Comparison of ENCODE assay signal across 10 mouse cellular contexts in genomic region chr4:129441145-129441544, GRCm38 (mm10). TPM values are rescaled to one million over a fixed set of nuclear protein-coding genes. Genes with fewer than 3 reads are reported as not detected.
DNase-seq lines count a peak whose midpoint lies in the region; ATAC-seq lines count a peak whose summit lies in the region.
"Had no signal": no experiment of that assay in that cellular context is flagged by ENCODE, and none has a peak within 500 bp of the region (broad histone marks: within the 10 kb centered on the region; RNA-seq: fewer than 3 reads in every experiment).

No protein-coding gene starts in this region.

- no peaks in the 10 kb centered on the region for H3K9me3 ChIP-seq in heart, embryonic 12.5 days (replicated peaks)
- no peaks in the 10 kb centered on the region for H3K9me3 ChIP-seq in embryonic facial prominence, embryonic 10.5 days
- H3K9me3 ChIP-seq in intestine, embryonic 14.5 days (ENCODE audit: control insufficient read depth, low read length) = no peaks in the 10 kb centered on the region

- ATAC-seq in heart, embryonic 12.5 days (ENCODE audit: insufficient number of reproducible peaks, low FRiP score) = no peak
- no peak; the same call in 1 of the 2 replicates for ATAC-seq in intestine, embryonic 14.5 days (replicated peaks; ENCODE audit: low FRiP score, low TSS enrichment, low read depth)

- H3K9ac ChIP-seq in heart, embryonic 12.5 days = no peak overlapping the region
- no peak overlapping the region for H3K9ac ChIP-seq in intestine, embryonic 14.5 days (ENCODE audit: low read length)

- H3K27me3 ChIP-seq in heart, embryonic 12.5 days (replicated peaks) = peaks cover 43% of the 10 kb centered on the region
- H3K27me3 ChIP-seq in embryonic facial prominence, embryonic 10.5 days (replicated peaks; ENCODE audit: low read depth, poor library complexity, severe bottlenecking) = peaks cover 43% of the 10 kb centered on the region
- H3K27me3 ChIP-seq in intestine, embryonic 14.5 days (replicated peaks; ENCODE audit: control insufficient read depth, insufficient read depth, low read length) = peaks cover 32% of the 10 kb centered on the region

- 29% methylated on average over 6 of the region's 6 CpGs for WGBS in heart, embryonic 12.5 days
- 29% methylated on average over 6 of the region's 6 CpGs for WGBS in embryonic facial prominence, embryonic 10.5 days
- 31% methylated on average over 6 of the region's 6 CpGs for WGBS in intestine, embryonic 14.5 days

- no peak overlapping the region for H3K27ac ChIP-seq in heart, embryonic 12.5 days (ENCODE audit: poor library complexity, severe bottlenecking)
- H3K27ac ChIP-seq in embryonic facial prominence, embryonic 10.5 days (replicated peaks) = no peak overlapping the region
- no peak overlapping the region for H3K27ac ChIP-seq in intestine, embryonic 14.5 days (ENCODE audit: low read depth)
- H3K27ac ChIP-seq: macrophage had no signal

- no peak overlapping the region; the same call in 1 of the 2 replicates for H3K4me3 ChIP-seq in heart, embryonic 12.5 days
- peak overlapping the region; percentile 61 for H3K4me3 ChIP-seq in embryonic facial prominence, embryonic 10.5 days
- H3K4me3 ChIP-seq in intestine, embryonic 14.5 days (ENCODE audit: low read depth, low read length) = 0 out of 2 replicates have a peak overlapping the region, but pooled peaks have one; percentile 45

- DNase-seq in heart, adult 8-10 months (ENCODE audit: low spot score) = no peak
- DNase-seq in embryonic facial prominence, embryonic 10.5 days (ENCODE audit: low spot score) = no peak
- no peak for DNase-seq in intestine, embryonic 14.5 days (ENCODE audit: low spot score)
- DNase-seq in lung, postnatal 36 days = peak; percentile 15
- no peak for DNase-seq in urinary bladder, adult 2 months (ENCODE audit: low spot score)
- no peak for DNase-seq in embryo, embryonic 10.5 days (ENCODE audit: low spot score)
- DNase-seq in cerebellum, adult 11-12 months = no peak

- H3K36me3 ChIP-seq in heart, embryonic 12.5 days = no peaks in the 10 kb centered on the region
- H3K36me3 ChIP-seq in embryonic facial prominence, embryonic 10.5 days (replicated peaks) = no peaks in the 10 kb centered on the region
- H3K36me3 ChIP-seq in intestine, embryonic 14.5 days (ENCODE audit: control insufficient read depth, insufficient read depth, low read length) = no peaks in the 10 kb centered on the region

- H3K4me1 ChIP-seq in heart, embryonic 12.5 days (replicated peaks) = peaks cover 19% of the 10 kb centered on the region
- H3K4me1 ChIP-seq in embryonic facial prominence, embryonic 10.5 days = peaks cover 15% of the 10 kb centered on the region
- H3K4me1 ChIP-seq in intestine, embryonic 14.5 days (replicated peaks; ENCODE audit: control insufficient read depth, insufficient read depth, low read length) = 0 out of 2 replicates have a peak, but pooled peaks cover 2% of the 10 kb centered on the region

- H3K4me2 ChIP-seq in heart, embryonic 12.5 days = peak overlapping the region; percentile 71; the same call in 1 of the 2 replicates
- H3K4me2 ChIP-seq in intestine, embryonic 14.5 days (ENCODE audit: low read length) = peak overlapping the region; percentile 61

RNA-seq across cellular contexts. Expression of gene Zbtb8b, which starts 0.5 kb away (rescaled TPM):
- polyA plus RNA-seq in heart, embryonic 12.5 days (2016; fragmentation: Nextera tagmentation; extraction: Ambion mirVana) = 5.7 and 5.9 TPM in 2 replicates
- under 1 TPM; 0.09 to 0.14 (median 0.09) TPM for total RNA-seq in heart, adult 8-10 months (2022)
- polyA plus RNA-seq in embryonic facial prominence, embryonic 10.5 days (2016; fragmentation: Nextera tagmentation; extraction: Ambion mirVana) = 2.0 and 2.4 TPM in 2 replicates
- polyA plus RNA-seq in intestine, embryonic 14.5 days (2014; fragmentation: Nextera tagmentation; extraction: Ambion mirVana) = 1.7 TPM in 2 replicates
- 1.8 and 3.0 TPM in 2 replicates for polyA plus RNA-seq in urinary bladder, adult 2 months (2012; rRNA removed)
- total RNA-seq: hematopoietic stem cell, adult 5-6 weeks had no signal
- polyA plus RNA-seq: macrophage had no signal

RNA-seq across cellular contexts. Expression of gene Bsdc1, which starts 20.2 kb away (rescaled TPM):
- 25.6 and 26.8 TPM in 2 replicates for polyA plus RNA-seq in heart, embryonic 12.5 days (2016; fragmentation: Nextera tagmentation; extraction: Ambion mirVana)
- 10 to 100 TPM; 50.3 to 54.6 (median 53.3) TPM for total RNA-seq in heart, adult 8-10 months (2022)
- 19.7 and 21.5 TPM in 2 replicates for polyA plus RNA-seq in embryonic facial prominence, embryonic 10.5 days (2016; fragmentation: Nextera tagmentation; extraction: Ambion mirVana)
- polyA plus RNA-seq in intestine, embryonic 14.5 days (2014; fragmentation: Nextera tagmentation; extraction: Ambion mirVana) = 21.8 and 24.6 TPM in 2 replicates
- polyA plus RNA-seq in urinary bladder, adult 2 months (2012; rRNA removed) = 15.0 and 27.5 TPM in 2 replicates

RNA-seq across cellular contexts. Expression of gene Tssk3, which starts 49.7 kb away (rescaled TPM):
- not detected in 2 replicates for polyA plus RNA-seq in heart, embryonic 12.5 days (2016; fragmentation: Nextera tagmentation; extraction: Ambion mirVana)
- not detected for total RNA-seq in heart, adult 8-10 months (2022)
- not detected in 2 replicates for polyA plus RNA-seq in embryonic facial prominence, embryonic 10.5 days (2016; fragmentation: Nextera tagmentation; extraction: Ambion mirVana)
- polyA plus RNA-seq in intestine, embryonic 14.5 days (2014; fragmentation: Nextera tagmentation; extraction: Ambion mirVana) = not detected in 2 replicates
- polyA plus RNA-seq in urinary bladder, adult 2 months (2012; rRNA removed) = 0.15 TPM in 1 of 2 replicates, not detected in the other
- total RNA-seq: hematopoietic stem cell, adult 5-6 weeks had no signal
- polyA plus RNA-seq: macrophage had no signal

RNA-seq across cellular contexts. Expression of gene Fam229a, which starts 49.8 kb away (rescaled TPM):
- 0.32 TPM in 1 of 2 replicates, not detected in the other for polyA plus RNA-seq in heart, embryonic 12.5 days (2016; fragmentation: Nextera tagmentation; extraction: Ambion mirVana)
- not detected for total RNA-seq in heart, adult 8-10 months (2022)
- not detected in 2 replicates for polyA plus RNA-seq in embryonic facial prominence, embryonic 10.5 days (2016; fragmentation: Nextera tagmentation; extraction: Ambion mirVana)
- 0.47 TPM in 1 of 2 replicates, not detected in the other for polyA plus RNA-seq in intestine, embryonic 14.5 days (2014; fragmentation: Nextera tagmentation; extraction: Ambion mirVana)
- polyA plus RNA-seq in urinary bladder, adult 2 months (2012; rRNA removed) = 0.73 and 0.94 TPM in 2 replicates
- total RNA-seq: hematopoietic stem cell, adult 5-6 weeks had no signal
- polyA plus RNA-seq: macrophage had no signal
